In genomic region chr9:79525000-79525399, GRCm38 (mm10) we compare ENCODE assay signal across 25 mouse cellular contexts.
"Had no signal": no experiment of that assay in that cellular context is flagged by ENCODE, and none has a peak within 500 bp of the region (broad histone marks: within the 10 kb centered on the region; RNA-seq: fewer than 3 reads in every experiment).

No protein-coding gene starts in this region.

- H3K9me3 ChIP-seq: heart, embryonic 13.5 days; heart, embryonic 15.5 days; hindbrain, embryonic 13.5 days; hindbrain, embryonic 15.5 days; kidney, embryonic 15.5 days; limb, embryonic 13.5 days; limb, embryonic 15.5 days; liver, embryonic 12.5 days had no signal

- H3K4me1 ChIP-seq: heart, embryonic 15.5 days; hindbrain, embryonic 13.5 days; hindbrain, embryonic 15.5 days; liver, embryonic 12.5 days had no signal

- H3K27me3 ChIP-seq: heart, embryonic 13.5 days; heart, embryonic 15.5 days; hindbrain, embryonic 13.5 days; hindbrain, embryonic 15.5 days; kidney, embryonic 15.5 days; limb, embryonic 13.5 days; limb, embryonic 15.5 days; liver, embryonic 12.5 days had no signal

- DNase-seq: gastrocnemius, adult 2 months; gastrocnemius, postnatal 10 days; gastrocnemius, postnatal 25 days; heart, adult 2 months; heart, postnatal 14 days; heart, postnatal 36 days; kidney, adult 11 months; kidney, adult 2 months; kidney, adult 9 months; kidney, postnatal 14 days; kidney, postnatal 36 days; layer of hippocampus, adult 9-11 months; layer of hippocampus, postnatal 36 days; left cerebral cortex, postnatal 4 days had no signal

- H3K4me3 ChIP-seq: gastrocnemius, adult 2 months; heart, adult 2 months; heart, embryonic 13.5 days; heart, embryonic 15.5 days; hindbrain, embryonic 13.5 days; hindbrain, embryonic 15.5 days; kidney, embryonic 15.5 days; limb, embryonic 13.5 days; limb, embryonic 15.5 days; liver, embryonic 12.5 days had no signal

- H3K9ac ChIP-seq: heart, embryonic 13.5 days; heart, embryonic 15.5 days; hindbrain, embryonic 13.5 days; hindbrain, embryonic 15.5 days; kidney, embryonic 15.5 days; limb, embryonic 13.5 days; limb, embryonic 15.5 days; liver, embryonic 12.5 days had no signal

- H3K4me2 ChIP-seq: heart, embryonic 11.5 days; heart, embryonic 13.5 days; heart, embryonic 15.5 days; hindbrain, embryonic 13.5 days; hindbrain, embryonic 15.5 days; kidney, embryonic 15.5 days; limb, embryonic 13.5 days; limb, embryonic 15.5 days; liver, embryonic 12.5 days had no signal

- H3K36me3 ChIP-seq: heart, embryonic 13.5 days; heart, embryonic 15.5 days; hindbrain, embryonic 13.5 days; hindbrain, embryonic 15.5 days; kidney, embryonic 15.5 days; limb, embryonic 13.5 days; limb, embryonic 15.5 days; liver, embryonic 12.5 days had no signal

- H3K27ac ChIP-seq: gastrocnemius, adult 2 months; heart, adult 2 months; heart, embryonic 13.5 days; heart, embryonic 15.5 days; hindbrain, embryonic 13.5 days; hindbrain, embryonic 15.5 days; kidney, embryonic 15.5 days; kidney, postnatal 0 days; limb, embryonic 13.5 days; limb, embryonic 15.5 days; liver, embryonic 12.5 days had no signal

- ATAC-seq: intestine, embryonic 16.5 days; liver, embryonic 12.5 days had no signal
